Mouse (Mus musculus) erythroid progenitor cell, adult 5-6 weeks (primary cell): ENCODE results near the gene Tmem131. TPM values are rescaled to one million over a fixed set of nuclear protein-coding genes. Genes with fewer than 3 reads are reported as not detected.
"Not testable (repeated sequence)": the region's sequence is repeated elsewhere in the genome, so short reads cannot be mapped to it uniquely, and the experiment has no call there.

ENCODE experiments used
- ATAC-seq: replicated peaks from 2 replicates; pipeline ENCODE4 v1.8.0; 2016; ENCODE audit warnings: moderate number of reproducible peaks, mild to moderate bottlenecking, moderate TSS enrichment, inconsistent platforms; ENCODE audit not compliant: poor library complexity, low FRiP score, severe bottlenecking
- total RNA-seq, 2 experiments: library from RNA; stranded (forward) in 1 of 2; stranded (reverse) in 1 of 2; fragments of 150-400 nt in 1 of 2; fragments of 186-747, 209-891 nt in 1 of 2; gene quantifications; 2 replicates each; pipeline versions ENCODE4 v1.2.3 to v1.2.4; 2015 to 2017; ENCODE audit warnings: low replicate concordance in 2 of 2

Tmem131 gene
- total RNA-seq, 2 experiments from 2014 or later, result 80.9 to 128 TPM

DNA sequence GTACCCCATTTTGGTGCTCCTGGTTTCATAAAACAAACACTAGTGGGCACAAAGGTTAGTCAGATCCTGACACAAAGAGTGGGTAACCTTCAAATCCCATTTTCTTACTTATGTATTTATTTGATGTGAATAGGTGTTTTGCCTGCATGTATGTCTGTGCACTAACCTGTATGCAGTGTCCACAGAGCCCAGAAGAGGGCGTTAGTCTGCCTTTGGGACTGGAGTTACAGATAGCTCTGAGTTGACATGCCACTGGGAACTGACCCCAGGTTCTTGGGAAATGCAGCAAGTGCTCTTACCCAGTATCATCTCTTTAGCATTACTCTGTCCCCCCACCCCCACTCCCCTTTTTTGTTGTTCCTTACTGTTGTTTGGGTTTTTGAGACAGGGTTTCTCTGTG, 95.4 kb downstream of the Tmem131 start:
- ATAC-seq, result no peak

DNA sequence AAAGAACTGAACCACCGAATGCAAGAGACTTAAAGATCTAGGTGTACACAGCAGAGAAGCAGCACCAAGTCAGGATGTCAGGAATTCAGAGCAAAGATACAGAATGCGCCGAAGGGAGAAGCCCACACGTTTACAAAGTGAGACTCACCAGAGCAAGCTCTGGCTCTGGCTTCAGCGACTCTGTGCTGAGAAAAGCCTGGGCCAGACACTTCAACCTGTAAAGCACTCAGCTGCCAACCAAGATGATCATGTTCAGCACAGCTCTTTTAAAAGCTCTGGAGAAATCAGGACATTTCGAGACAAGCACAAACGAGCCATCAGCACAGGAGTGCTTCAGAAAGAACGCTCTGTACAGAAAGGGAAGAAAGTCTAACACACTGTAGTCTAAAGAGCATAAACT, 96.2 kb downstream of the Tmem131 start:
- no peak for ATAC-seq

DNA sequence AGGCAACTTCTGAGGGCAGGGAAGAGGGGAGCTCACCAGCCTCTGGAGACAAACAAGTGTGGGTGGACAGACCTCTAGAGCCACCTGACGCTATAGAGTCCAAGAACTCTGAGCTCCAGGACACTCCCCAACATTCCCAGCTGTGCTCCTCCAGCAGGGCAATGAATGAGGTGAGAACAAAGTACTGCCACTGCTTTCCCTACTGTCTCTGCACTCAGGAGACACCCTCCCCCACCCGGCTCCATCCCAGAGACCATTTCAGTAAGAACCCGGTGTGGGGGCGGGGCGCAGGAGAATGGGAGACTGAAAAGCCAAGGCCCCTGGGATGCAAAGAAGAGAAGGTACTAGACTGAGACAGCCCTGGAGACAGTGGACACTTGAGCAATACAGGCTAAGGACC, 98.4 kb downstream of the Tmem131 start:
- ATAC-seq, result no peak

DNA sequence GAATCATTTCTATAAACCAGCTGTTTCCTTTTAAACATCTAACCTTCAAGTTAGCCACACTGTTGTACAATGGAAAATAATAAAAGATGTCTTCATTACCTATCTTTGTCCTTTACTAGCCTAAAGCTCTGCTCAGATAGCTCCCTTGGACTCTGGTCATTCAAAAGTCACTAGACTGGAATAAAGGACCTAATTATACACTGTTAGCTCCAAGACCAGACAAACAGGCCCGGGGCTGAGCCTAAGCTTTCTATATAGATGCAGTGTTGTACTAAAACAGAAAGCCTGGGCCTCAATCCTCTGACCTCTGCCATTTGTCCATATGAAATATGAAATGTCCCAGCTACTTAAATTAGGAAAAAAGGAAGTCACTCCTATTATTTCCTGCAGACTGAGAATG, 101.7 kb downstream of the Tmem131 start:
- ATAC-seq, result no peak

DNA sequence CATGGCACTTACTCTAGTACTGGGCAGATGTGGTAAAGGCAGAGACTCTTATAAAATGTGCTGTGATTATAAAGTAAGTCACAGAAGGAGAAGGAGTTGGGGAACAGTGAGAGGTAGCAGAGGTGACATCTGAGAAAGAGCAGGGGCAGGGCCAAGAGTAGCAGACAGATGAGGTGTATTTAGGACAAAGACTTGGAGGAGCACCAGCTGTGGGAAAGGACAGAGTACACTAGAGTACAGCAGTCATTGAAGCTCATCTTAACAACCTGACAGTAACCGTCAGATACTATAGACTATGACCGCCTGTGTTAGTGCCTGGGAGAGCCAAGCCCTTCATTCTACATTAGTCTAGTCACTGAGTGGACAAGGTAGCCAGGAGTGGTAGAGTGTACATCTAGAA, 102.5 kb downstream of the Tmem131 start:
- ATAC-seq, result no peak

DNA sequence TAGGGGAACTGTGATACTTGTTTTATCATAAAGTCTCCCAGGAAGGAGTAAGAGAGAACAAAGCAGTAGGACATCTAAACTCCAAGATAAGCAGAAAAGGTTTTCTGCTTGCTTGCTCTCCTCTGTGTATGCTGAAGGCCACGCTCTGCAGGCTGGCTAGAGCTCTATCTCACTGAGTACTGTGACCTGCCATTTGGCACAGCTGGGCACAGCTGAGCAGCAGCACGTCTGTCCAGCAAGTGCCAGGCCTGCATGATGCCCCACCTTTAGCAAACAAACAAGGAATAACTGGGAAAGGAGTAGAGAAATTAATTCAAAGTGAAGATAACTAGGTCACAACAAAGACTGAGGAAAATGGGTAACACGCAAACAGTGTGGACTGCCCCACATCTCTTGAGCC, 103.6 kb downstream of the Tmem131 start:
- ATAC-seq, result no peak

DNA sequence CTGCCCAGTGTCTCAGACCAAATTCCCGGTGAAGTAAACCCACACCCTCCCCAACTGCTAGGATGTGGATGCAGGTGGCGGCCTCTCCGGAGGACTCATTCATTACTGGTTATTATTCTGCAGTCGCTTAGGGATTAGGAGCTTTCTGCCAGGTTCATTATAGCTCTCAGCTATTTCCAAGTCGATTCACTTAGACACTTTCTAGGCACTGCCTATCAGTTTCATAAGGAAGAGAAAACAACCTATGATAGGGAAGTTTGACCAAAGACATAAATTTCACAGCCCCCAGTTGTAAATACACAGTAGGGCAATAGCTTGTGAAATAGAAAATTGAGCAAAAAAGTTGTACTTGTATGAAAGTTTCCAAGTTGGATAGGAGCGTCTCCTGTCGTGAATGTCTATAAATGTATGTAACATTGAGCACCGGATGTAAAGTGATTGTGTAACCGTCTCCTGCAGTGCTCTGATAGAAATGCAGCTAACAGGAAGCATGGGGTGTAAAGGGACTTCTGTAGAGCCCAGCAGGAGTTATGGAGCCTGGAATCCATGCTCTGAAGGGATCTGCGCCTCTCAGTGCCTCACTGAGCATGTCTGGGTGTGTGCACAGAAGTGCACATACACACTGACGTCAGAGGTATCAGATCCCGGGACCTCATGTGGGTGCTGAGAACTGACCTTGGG, 107.1 kb downstream of the Tmem131 start:
- no peak for ATAC-seq

DNA sequence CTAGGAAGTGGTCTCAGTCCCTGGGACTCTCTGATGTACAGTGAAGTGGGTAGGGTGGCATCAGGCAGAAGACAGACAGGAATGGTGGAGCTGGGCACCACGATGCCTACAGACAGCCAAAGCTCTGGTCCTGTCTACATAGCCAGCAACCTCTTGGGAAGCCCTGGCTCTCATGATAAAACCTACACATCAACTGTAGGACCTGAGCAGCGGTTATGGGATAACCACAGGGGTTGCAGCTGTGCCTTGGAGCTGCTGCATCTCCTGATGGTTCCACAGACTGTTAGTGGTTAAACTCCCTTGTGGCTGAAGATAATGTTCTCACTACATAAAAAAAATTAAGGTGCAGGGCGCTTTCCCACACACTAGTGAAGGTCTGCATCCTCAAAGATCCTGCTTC, 107.9 kb downstream of the Tmem131 start:
- ATAC-seq, result no peak

DNA sequence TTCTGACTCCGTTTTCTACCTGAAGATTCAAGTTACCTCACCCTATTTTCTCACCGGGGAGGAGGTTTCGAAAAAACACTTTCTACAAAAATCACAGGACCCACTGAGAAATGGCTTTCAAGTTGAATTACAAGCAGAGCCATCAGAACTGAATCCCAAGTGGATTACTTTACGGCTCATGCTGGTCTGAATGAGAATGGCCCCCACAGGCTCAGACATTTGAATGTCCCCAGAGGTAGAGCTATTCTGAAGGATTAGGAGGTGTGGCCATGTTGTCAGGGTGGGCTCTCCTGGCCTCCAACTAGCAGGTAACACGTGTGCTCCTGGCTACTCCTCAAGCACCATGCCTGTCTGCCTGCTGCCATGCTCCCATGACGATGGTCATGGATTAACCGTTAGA, 109.4 kb downstream of the Tmem131 start:
- ATAC-seq, result no peak

DNA sequence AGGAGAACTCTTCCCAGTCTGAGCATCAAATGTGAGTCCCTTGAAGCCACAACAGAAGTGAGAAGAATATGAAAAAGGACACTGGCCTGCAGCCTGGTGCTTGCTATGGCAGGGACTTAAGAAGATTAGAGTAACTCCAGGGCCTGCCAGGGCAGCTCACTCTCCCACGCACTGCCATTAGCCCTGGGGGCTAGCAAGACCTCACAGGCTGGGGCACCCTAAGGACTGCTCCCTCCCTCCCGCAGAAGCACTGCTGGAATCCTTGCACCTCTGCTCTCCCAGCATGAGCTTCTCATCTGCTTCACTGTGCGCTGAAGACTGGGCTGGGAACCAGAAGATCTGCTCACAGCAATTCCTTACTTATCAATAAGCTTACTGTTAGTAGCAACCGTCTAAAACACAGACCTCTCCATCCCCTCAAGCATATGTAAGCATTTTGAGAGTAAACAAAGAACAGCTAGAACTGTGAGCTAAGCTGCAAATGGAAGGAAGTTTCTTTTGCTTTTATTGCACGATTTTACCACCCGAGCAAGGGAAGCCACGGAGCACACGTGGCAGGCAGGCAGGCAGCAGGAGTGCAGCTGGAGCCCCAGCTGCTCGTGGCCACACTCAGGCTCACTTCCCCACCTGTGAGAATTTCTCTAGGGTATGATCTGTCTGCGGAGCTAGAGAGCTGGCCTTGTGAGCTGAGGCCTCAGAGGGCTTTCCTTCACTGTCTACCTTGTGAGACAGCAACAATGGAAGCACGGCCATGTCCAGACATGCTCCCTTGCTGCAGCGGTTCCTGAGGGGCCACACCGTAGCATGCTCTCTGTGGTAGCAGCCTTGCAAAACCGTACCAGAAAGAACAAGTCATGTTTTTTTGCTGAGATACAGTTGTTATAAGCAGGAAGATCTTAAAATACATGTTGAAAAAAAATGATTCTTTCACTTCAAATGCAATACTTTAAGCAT, 112.3 kb downstream of the Tmem131 start:
- no peak; the same call in 1 of the 2 replicates for ATAC-seq

DNA sequence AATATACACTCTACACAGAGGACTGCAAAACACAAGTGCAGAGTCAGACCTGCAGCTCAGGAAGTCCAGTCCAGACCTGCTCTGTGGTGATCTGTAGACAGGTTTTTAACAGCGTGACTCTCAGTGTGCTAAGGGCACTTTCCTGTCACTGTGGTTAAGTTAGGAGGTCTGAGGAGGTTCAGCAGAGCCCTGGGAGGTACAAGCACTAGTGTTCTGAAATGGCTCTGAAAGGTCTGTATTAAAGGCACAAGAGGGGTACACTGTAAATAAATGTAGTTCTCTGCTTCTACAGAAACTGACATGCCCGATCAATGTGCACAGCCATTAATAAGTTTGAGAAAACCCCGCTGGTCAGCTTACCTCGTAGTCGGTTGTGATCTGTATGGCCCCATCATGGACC, 119.1 kb downstream of the Tmem131 start:
- no peak for ATAC-seq

DNA sequence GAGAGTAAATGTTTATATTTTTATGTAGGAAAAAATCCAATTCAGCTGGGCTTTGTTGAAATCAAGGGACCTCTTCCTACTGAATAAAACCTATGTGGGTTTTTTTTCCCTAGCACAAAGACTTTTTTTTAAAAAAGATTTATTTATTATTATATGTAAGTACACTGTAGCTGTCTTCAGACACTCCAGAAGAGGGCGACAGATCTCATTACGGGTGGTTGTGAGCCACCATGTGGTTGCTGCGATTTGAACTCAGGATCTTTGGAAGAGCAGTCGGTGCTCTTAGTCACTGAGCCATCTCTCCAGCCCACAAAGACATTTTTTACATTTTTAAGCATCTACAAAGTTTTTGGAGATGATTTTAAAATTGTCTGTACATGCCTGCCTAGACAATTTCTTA, 121.5 kb downstream of the Tmem131 start:
- ATAC-seq, result not testable (repeated sequence)

DNA sequence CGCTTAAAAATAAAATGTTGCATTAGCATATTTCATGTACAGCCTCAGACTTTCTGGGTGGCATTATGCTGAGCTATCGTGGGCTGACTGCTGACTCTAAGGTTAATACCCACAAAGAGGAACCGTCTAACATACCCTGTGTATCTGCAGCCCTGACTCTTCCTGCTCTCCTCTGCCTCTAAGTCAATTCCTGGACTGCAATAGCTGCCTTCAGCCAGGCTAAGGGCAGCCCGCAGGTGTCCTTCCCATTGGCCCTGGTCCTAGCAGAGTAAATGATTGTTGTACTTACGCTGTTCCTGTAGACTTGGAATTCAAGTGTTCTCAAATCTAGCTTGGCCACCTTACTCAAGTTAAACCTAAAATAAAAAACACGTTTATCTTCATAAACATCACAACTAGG, 128.3 kb downstream of the Tmem131 start:
- no peak for ATAC-seq

DNA sequence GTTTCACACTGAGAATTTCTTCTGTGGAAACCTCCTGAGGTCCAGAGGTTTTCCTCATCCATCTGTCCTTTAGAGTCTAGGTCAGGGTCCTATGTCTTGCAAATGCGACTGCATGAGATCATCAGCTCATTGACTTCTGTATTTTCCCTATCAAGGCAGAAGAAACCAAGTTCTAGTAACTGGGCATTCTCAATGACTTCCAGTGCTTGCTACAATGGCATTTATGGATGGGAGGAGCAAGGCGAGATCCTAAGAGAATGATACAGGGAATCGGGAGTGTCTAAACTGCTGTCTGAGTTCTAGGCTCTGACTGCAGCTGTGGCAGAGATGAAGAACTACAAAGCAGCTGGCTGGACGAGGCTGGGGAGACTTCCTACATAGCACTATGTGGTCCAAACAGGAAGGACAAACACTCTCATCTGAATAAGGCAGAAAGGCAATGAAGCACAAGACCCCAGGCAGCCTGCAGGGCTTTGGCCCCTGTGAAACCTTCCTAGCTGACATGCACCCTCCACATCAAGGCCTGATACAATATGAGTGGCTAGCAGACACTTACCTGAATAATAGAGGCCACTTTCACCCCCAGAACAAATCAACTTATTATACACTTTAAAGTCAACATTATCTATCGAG, 129.1 kb downstream of the Tmem131 start:
- ATAC-seq, result no peak

DNA sequence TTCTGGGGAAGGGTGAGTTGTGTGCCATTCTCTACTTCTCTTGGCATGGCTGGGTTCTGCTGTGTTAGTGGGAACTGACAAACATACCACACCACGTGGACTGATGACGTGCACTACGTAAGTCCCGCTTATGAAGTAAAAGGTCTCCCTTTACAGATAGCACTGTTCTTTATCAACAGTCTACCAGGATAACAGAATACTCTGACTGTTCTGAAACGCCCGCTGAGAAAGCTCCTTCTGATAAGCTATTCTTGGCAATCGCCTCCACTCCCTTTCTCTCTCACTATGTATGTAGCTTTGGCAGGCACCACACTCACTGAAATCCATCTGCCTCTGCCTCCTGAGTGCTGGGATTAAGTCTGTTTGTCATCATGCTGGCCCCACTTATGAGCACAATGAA, 130.1 kb downstream of the Tmem131 start:
- ATAC-seq, result no peak

DNA sequence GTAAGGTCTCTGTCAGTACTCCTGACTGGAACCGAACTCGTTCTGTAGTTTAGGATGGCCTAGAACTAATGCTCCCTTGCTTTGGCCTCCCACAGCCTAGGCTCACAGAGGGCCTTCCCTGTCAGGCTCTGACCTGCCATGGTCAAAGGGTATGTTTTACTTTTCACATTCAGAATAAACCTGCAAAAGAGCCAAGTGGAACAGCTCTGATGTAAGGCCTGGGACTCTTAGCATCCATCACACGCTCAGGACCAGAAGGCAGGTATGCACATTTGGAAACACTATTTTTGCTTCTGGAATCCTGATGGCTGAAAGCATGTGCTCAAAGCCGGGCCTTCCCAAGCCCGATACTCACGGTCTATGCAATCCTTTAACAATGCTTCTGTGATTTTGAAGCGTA, 131.7 kb downstream of the Tmem131 start:
- ATAC-seq, result no peak

DNA sequence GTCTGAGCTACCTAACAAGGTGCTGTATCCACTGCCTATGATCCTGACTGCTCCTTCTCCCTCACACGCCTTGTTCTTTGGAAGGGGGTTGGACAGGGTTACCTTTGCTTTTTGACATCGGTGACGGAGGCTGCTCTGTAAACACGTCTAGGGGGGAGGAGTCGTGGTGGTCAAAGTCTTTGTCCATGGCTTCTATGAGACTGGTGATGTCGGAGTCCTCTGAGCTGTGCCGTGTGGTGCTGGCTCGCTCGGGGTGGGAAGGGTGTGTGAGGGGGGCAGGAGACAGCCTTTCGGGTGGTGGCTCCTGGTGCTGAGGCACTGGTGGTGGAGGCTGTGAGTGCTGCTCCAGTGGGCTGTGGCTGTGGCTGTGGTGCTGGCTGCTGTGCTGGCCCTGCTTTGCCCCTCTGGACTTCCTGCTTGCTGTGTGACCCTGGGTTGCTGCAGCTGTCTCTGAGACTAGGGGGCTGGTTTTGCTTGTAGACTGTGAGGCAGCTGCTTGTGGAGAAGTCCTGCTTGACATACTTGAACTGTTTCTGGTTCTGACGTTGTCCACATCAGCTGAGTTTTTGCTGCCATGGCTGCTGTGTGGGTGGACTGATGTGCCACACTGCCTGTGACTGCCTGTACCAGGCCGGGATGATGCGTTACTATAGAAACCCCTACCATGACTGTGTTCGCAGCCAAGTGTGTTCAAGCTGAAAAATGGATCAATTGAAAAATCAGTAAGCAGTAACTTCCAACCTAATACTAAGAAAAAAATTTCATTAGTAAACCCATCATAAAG, 135.5 kb downstream of the Tmem131 start:
- no peak for ATAC-seq

DNA sequence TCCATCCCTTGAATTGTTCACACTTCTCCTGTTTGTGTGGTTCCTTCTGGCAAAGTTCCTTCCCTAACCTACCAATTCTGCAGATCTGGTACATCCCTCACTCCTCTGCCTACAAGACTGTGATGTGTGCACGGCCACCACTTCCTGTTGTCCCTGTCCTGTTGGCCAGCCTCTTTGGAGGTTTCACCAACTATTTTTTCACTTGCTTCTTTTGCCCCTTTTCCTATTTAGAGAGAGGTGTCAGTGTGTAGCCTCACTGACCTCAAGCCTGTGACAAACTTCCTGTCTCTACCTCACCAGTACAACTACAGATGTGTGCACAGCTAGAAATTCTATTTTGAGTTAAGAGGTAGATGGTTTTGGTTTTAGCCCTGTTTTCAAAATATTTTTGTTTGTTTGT, 136.4 kb downstream of the Tmem131 start:
- ATAC-seq, result no peak

DNA sequence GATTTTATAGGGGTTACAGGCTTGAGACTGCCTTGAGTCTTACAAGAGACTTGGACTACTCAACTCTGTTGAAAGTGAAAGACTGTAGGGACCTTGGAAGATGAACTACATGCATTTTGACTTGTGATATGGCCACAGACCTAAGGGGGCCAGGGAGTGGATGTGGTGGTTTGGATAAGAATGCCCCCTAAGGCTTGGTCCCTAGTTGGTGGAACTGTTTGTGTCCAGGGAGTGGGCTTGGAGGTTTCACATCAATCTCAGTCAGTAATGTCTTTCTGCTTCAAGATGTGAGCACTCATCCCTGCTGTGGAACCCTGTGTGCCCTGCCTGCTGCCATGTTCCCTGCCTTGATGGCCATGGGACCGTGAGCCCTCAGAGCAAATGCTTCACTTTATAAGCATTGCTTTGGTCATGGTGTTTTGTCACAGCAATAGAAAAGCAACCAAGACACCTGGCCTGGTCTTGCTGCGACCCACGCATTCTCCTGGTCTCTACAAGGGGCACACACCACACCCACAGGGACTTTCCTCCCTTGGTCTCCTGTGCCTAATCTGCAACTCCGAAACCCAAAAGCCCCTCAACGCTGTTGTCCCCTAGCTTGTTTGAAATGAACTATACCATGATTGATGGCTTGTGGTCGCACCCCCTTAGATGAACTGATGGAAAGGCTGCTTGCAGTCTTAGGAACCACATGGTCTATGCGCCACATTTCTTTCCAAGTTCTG, 137.1 kb downstream of the Tmem131 start:
- ATAC-seq, result no peak
